Mouse (Mus musculus): ENCODE results near the gene Foxn3.

- TF ChIP-seq POLR2A (IDR thresholded peaks at IDR 0.05; ENCODE audit: borderline replicate concordance, insufficient read depth, low read length) (no peak), CTCF (IDR thresholded peaks at IDR 0.05; ENCODE audit: borderline replicate concordance, insufficient read depth, low read depth, low read length) (no peak)
Measured at GRCm38 (mm10) chr12:99529687-99530411, 33.5 kb downstream of the Foxn3 start.

Data from cerebellum, adult 2 months (tissue).